Mouse (Mus musculus): Measurements from ENCODE around the gene Rpp25. TPM values are rescaled to one million over a fixed set of nuclear protein-coding genes. Genes with fewer than 3 reads are reported as not detected.
A peak's percentile ranks its signal among the peaks of the same experiment; 100 is the strongest.

The Rpp25 gene
- polyA plus RNA-seq, 1 experiment: 14.3 TPM

DNA sequence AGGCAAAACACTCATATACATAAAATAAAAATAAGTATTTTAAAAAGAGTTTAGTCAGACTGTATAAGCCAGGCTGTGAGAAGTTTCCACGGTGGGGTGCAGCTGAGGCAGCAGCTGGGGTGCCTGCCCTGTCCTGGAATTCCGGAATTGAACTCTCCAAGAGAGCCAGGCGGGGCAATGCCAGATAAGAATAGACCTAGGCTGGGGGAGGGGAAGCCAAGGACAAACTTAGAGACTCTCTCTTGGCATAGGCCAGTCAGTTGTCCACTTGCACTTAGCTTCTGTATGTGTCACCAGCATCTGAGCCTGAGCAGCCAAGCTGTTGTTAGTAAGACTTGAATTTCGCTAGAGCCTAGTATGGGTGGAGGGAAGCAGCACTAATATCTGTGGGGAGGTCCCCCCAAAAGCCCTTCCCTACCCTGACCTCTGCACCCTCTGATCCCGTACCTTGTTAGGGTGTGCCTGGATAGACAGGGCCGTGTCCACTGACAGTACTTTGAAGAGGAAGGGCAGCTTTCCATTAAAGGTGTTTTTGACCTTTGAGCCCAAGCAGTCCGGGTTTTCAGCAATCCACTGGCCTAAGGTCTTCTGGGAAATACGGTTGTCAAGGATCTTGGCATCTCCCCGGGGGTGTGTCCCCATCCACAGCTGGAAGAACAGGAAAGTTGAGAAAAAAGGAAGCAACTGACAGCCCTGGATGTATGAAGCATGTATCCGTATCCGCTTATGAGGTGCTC lies 46.5 kb downstream of the Rpp25 start:
- Histone ChIP-seq H3K36me3 (ENCODE audit: control insufficient read depth, insufficient read depth, low read length, poor library complexity, severe bottlenecking) (peaks cover 3% of the 10 kb centered on the region; the same call in 1 of the 2 replicates), H3K4me3 (ENCODE audit: low read depth, low read length) (no peak overlapping the region), H3K9me3 (replicated peaks; ENCODE audit: control insufficient read depth, insufficient read depth, low read length, poor library complexity, severe bottlenecking) (no peaks in the 10 kb centered on the region), H3K4me1 (ENCODE audit: control insufficient read depth, insufficient read depth, low read length) (peaks cover 5% of the 10 kb centered on the region), H3K27me3 (ENCODE audit: control insufficient read depth, insufficient read depth, low read length, poor library complexity, severe bottlenecking) (no peaks in the 10 kb centered on the region), H3K27ac (ENCODE audit: insufficient read depth, low read length) (no peak overlapping the region; the same call in 1 of the 2 replicates), H3K9ac (ENCODE audit: low read depth, poor library complexity, severe bottlenecking) (no peak overlapping the region)
- TF ChIP-seq POLR2A (IDR thresholded peaks at IDR 0.05; ENCODE audit: insufficient read depth, low read length): no peak
- no peak for TF ChIP-seq EP300 (IDR thresholded peaks at IDR 0.05; ENCODE audit: insufficient read depth, low read depth, low read length)

DNA sequence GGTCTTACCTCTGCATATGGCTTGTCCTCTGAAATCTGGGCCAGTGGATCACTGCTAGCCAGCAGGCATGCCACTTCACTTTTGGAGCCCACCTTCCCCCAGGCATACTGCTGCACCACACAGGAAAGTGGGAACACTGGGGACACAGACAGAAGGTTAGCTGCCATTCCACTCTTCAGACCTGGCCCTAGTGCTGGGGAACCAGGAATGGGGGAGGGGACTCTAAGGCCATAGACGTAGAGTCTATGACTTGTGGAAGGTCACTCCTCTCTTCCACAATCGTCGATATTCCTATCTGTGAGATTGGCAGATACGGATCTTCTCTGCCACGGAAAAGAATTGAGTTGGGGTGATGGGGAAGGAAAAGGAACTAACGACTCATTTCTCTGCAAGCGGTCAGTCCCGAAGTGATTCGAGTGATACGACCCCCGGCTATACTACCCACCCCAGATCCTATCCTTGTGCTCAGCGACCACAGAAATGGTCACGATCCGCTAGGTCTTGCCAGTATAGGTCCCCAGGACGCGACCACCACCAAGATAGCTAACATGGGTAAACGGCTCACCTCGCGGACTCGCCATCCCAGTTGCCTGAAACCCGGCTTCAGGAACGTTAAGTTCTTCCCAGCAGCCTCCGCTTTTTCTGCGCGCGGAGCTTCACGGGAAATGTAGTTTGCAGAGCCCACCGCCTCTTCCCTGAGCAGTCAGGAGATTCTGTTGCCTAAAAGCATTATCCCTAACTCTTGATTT lies 48.5 kb downstream of the Rpp25 start, which contains the start of gene Mpi:
TSS of gene Mpi (minus strand) at position 625 of the 749 bp plus-strand sequence.
- Histone ChIP-seq H3K27ac (ENCODE audit: insufficient read depth, low read length) (no peak within 1 kb of the TSS), H3K36me3 (ENCODE audit: control insufficient read depth, insufficient read depth, low read length, poor library complexity, severe bottlenecking) (peaks cover 3% of the 10 kb centered on the region; the same call in 1 of the 2 replicates), H3K4me3 (ENCODE audit: low read depth, low read length) (peak within 1 kb of the TSS; percentile 94), H3K9ac (ENCODE audit: low read depth, poor library complexity, severe bottlenecking) (peak within 1 kb of the TSS; percentile 58), H3K9me3 (replicated peaks; ENCODE audit: control insufficient read depth, insufficient read depth, low read length, poor library complexity, severe bottlenecking) (no peaks in the 10 kb centered on the region), H3K4me1 (ENCODE audit: control insufficient read depth, insufficient read depth, low read length) (peaks cover 5% of the 10 kb centered on the region), H3K27me3 (ENCODE audit: control insufficient read depth, insufficient read depth, low read length, poor library complexity, severe bottlenecking) (no peaks in the 10 kb centered on the region)
- no peak for TF ChIP-seq CTCF (IDR thresholded peaks at IDR 0.05; ENCODE audit: low read depth, low read length)
- peak; percentile 76 for TF ChIP-seq POLR2A (IDR thresholded peaks at IDR 0.05; ENCODE audit: insufficient read depth, low read length)
- TF ChIP-seq EP300 (IDR thresholded peaks at IDR 0.05; ENCODE audit: insufficient read depth, low read depth, low read length): no peak

DNA sequence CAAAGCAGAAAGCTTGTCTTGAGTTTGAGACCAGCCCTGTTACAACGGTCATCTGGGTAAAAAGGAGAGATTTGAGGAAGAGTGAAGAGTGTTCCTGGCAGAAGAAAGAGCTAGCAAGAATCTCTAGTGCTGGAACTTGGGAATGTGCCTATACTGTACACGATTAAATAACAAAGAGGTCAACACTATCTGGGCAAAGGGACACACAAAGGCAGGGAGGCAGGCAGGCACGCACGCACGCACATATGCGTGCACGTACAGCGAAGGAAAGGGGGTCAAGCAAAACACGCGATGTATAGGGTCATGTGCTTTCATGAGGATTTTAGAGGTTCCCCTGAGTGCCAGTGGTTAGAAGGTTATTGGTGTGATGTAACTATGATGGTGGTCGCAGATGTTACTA lies 49.3 kb downstream of the Rpp25 start:
- H3K9me3 ChIP-seq (replicated peaks; ENCODE audit: control insufficient read depth, insufficient read depth, low read length, poor library complexity, severe bottlenecking): no peaks in the 10 kb centered on the region
- peaks cover 5% of the 10 kb centered on the region for H3K4me1 ChIP-seq (ENCODE audit: control insufficient read depth, insufficient read depth, low read length)
- H3K27me3 ChIP-seq (ENCODE audit: control insufficient read depth, insufficient read depth, low read length, poor library complexity, severe bottlenecking): no peaks in the 10 kb centered on the region
- peaks cover 3% of the 10 kb centered on the region; the same call in 1 of the 2 replicates for H3K36me3 ChIP-seq (ENCODE audit: control insufficient read depth, insufficient read depth, low read length, poor library complexity, severe bottlenecking)
- no peak overlapping the region for H3K27ac ChIP-seq (ENCODE audit: insufficient read depth, low read length)
- H3K4me3 ChIP-seq (ENCODE audit: low read depth, low read length): no peak overlapping the region
- H3K9ac ChIP-seq (ENCODE audit: low read depth, poor library complexity, severe bottlenecking): no peak overlapping the region
- TF ChIP-seq EP300 (IDR thresholded peaks at IDR 0.05; ENCODE audit: insufficient read depth, low read depth, low read length): no peak
- TF ChIP-seq POLR2A (IDR thresholded peaks at IDR 0.05; ENCODE audit: insufficient read depth, low read length): no peak
- TF ChIP-seq CTCF (IDR thresholded peaks at IDR 0.05; ENCODE audit: low read depth, low read length): no peak

DNA sequence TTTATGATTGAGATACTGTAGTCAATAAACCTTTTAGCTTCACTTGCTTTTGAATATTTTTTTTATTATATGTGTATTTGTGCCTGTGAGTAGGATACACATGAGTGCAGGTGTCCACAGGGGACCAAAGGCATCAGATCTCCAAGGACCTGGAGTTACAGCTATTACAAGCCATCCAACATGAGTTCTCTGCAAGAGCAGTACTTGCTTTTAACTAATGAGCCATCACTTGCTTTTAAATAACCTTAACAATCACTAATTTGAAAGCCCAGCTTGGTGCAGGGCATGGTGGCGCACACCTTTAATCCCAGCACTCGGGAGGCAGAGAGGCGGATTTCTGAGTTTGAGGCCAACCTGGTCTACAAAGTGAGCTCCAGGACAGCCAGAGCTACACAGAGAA lies 50.9 kb downstream of the Rpp25 start:
- peaks cover 5% of the 10 kb centered on the region for H3K4me1 ChIP-seq (ENCODE audit: control insufficient read depth, insufficient read depth, low read length)
- no peaks in the 10 kb centered on the region for H3K27me3 ChIP-seq (ENCODE audit: control insufficient read depth, insufficient read depth, low read length, poor library complexity, severe bottlenecking)

More for the DNA sequence above, 50.9 kb downstream of the Rpp25 start:
- Histone ChIP-seq H3K9me3 (replicated peaks; ENCODE audit: control insufficient read depth, insufficient read depth, low read length, poor library complexity, severe bottlenecking) (no peaks in the 10 kb centered on the region), H3K4me3 (ENCODE audit: low read depth, low read length) (no peak overlapping the region), H3K36me3 (ENCODE audit: control insufficient read depth, insufficient read depth, low read length, poor library complexity, severe bottlenecking) (no peaks in the 10 kb centered on the region), H3K27ac (ENCODE audit: insufficient read depth, low read length) (no peak overlapping the region), H3K9ac (ENCODE audit: low read depth, poor library complexity, severe bottlenecking) (no peak overlapping the region)
- TF ChIP-seq POLR2A (IDR thresholded peaks at IDR 0.05; ENCODE audit: insufficient read depth, low read length) (no peak), CTCF (IDR thresholded peaks at IDR 0.05; ENCODE audit: low read depth, low read length) (no peak), EP300 (IDR thresholded peaks at IDR 0.05; ENCODE audit: insufficient read depth, low read depth, low read length) (no peak)

Other genes with a start within 250 kb of the Rpp25 start
- 45.4 and 48.0 TPM in 2 replicates for gene 1700017B05Rik, start 241.4 kb upstream of the Rpp25 start, polyA plus RNA-seq (2011; ENCODE audit: insufficient read depth, insufficient read length, low read depth, missing spikeins)
- gene Ppcdc, start 63.9 kb upstream of the Rpp25 start, polyA plus RNA-seq (2011; ENCODE audit: insufficient read depth, insufficient read length, low read depth, missing spikeins): 35.6 and 39.8 TPM in 2 replicates
- gene Scamp5, start 36.0 kb upstream of the Rpp25 start, polyA plus RNA-seq (2011; ENCODE audit: insufficient read depth, insufficient read length, low read depth, missing spikeins): 31.1 and 32.1 TPM in 2 replicates
- gene Cox5a, start 17.2 kb downstream of the Rpp25 start, polyA plus RNA-seq (2011; ENCODE audit: insufficient read depth, insufficient read length, low read depth, missing spikeins): 490 and 512 TPM in 2 replicates
- gene Fam219b, start 33.5 kb downstream of the Rpp25 start, polyA plus RNA-seq (2011; ENCODE audit: insufficient read depth, insufficient read length, low read depth, missing spikeins): 9.0 and 11.8 TPM in 2 replicates
- gene Mpi, start 48.7 kb downstream of the Rpp25 start, polyA plus RNA-seq (2011; ENCODE audit: insufficient read depth, insufficient read length, low read depth, missing spikeins): 39.1 TPM in 2 replicates
- gene Scamp2, start 56.9 kb downstream of the Rpp25 start, polyA plus RNA-seq (2011; ENCODE audit: insufficient read depth, insufficient read length, low read depth, missing spikeins): 26.6 and 31.0 TPM in 2 replicates
- 10.1 TPM in 2 replicates for gene Ulk3, start 85.4 kb downstream of the Rpp25 start, polyA plus RNA-seq (2011; ENCODE audit: insufficient read depth, insufficient read length, low read depth, missing spikeins)
- gene Cplx3, start 102.3 kb downstream of the Rpp25 start, polyA plus RNA-seq (2011; ENCODE audit: insufficient read depth, insufficient read length, low read depth, missing spikeins): not detected in 2 replicates
- not detected in 2 replicates for gene Lman1l, start 116.7 kb downstream of the Rpp25 start, polyA plus RNA-seq (2011; ENCODE audit: insufficient read depth, insufficient read length, low read depth, missing spikeins)
- 30.7 and 35.5 TPM in 2 replicates for gene Csk, start 149.6 kb downstream of the Rpp25 start, polyA plus RNA-seq (2011; ENCODE audit: insufficient read depth, insufficient read length, low read depth, missing spikeins)
- gene Cyp1a2, start 179.7 kb downstream of the Rpp25 start, polyA plus RNA-seq (2011; ENCODE audit: insufficient read depth, insufficient read length, low read depth, missing spikeins): 0.37 TPM in 1 of 2 replicates, not detected in the other
- gene Cyp1a1, start 183.9 kb downstream of the Rpp25 start, polyA plus RNA-seq (2011; ENCODE audit: insufficient read depth, insufficient read length, low read depth, missing spikeins): 1.2 and 1.8 TPM in 2 replicates
- gene Edc3, start 204.5 kb downstream of the Rpp25 start, polyA plus RNA-seq (2011; ENCODE audit: insufficient read depth, insufficient read length, low read depth, missing spikeins): 22.0 and 26.3 TPM in 2 replicates